Mouse (Mus musculus): ENCODE results near the gene Slc26a3. TPM values are rescaled to one million over a fixed set of nuclear protein-coding genes. Genes with fewer than 3 reads are reported as not detected.

The Slc26a3 gene
- polyA plus RNA-seq, 1 experiment: 18.9 TPM

DNA sequence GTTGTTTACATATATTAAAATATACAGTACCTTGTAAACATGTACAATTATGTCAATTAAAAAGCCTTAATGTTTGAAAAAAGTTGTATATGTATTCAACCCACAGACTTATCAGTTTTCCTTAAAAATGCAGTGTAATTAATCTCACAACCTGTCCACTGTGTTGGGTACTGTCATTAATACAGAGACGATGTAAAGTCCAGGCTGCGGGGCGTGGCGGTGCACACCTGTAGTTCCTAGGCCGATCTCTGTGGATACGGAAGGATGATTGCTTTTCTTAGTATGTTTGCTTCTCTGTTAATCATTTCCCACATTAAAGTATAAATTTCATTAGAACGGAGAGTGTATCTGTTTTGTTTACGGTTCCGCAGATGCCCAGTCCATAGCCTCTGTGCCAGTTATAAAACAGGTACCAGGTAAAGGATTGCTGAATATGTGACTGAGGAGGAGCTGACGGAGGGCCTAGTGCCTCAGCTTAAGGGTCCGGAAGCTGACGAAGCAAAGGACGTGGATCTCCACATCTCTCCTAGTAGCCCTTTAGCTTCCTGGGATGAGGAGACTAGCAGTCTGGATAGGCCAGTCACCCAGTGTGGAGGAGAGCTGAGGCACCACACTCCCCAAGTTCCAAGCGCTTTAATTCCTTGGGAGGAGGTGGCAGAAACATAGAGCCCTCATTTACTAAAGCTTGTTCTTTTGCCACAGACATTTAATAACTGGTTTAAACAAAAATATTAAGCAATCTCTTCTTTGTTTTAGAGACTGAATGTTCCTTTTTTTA lies 122.2 kb downstream of the Slc26a3 start:
- 31% methylated on average over 14 of the region's 14 CpGs for WGBS
- H3K36me3 ChIP-seq (ENCODE audit: control insufficient read depth, insufficient read depth, low read length): no peaks in the 10 kb centered on the region
- no peak for TF ChIP-seq POLR2A (IDR thresholded peaks at IDR 0.05; ENCODE audit: low read depth, low read length)
- no peak for TF ChIP-seq CTCF (IDR thresholded peaks at IDR 0.05; ENCODE audit: extremely low read depth, insufficient read length, insufficient replicate concordance, low read depth, low read length)
- H3K27me3 ChIP-seq (ENCODE audit: control insufficient read depth, insufficient read depth, low read length): no peaks in the 10 kb centered on the region
- H3K4me3 ChIP-seq (ENCODE audit: low read depth, low read length): 0 out of 2 replicates have a peak overlapping the region, but pooled peaks have one; percentile 3
- H3K4me1 ChIP-seq (ENCODE audit: control insufficient read depth, insufficient read depth, insufficient read length, low read length): peaks cover 11% of the 10 kb centered on the region; the same call in 1 of the 2 replicates
- H3K27ac ChIP-seq (ENCODE audit: insufficient read depth, low read depth, low read length): peak overlapping the region; percentile 72

DNA sequence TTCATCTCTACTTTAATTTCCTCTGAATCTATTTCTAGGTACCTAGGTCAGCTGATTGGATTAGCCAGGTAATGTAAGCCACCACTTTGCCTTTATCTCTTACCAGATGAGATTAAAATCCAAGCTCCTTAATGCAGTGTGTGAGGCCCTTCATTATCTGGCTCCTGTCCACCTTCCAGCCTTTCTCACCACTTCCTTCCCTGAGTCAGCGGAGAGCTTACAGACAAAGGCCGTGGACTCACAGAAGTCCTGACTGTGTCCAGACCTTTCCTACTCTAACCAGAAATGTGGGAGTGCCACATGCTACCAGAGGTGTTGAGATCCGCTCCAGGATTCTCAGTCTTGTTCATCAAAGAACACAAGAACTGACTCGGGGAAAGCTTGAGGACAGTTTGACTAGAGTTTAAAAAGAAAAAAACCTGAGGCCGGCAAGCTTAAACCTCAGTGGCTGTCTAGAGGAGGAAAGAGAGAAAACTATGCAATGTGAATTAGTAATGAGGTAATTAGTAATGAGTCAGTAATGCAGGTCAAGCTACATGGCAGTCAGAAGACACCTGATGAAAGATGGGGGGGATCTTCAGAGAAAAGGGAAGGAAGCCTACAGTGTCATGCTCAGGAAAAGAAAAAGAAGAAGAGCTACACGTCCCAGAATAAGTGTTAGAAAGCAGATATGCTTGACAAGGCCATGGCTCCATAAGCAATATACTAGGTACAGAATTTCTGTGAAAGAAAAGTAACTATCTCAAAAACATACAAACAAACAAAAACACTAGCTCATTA lies 123.2 kb downstream of the Slc26a3 start:
- H3K27me3 ChIP-seq (ENCODE audit: control insufficient read depth, insufficient read depth, low read length): no peaks in the 10 kb centered on the region
- no peak overlapping the region for H3K4me3 ChIP-seq (ENCODE audit: low read depth, low read length)
- H3K36me3 ChIP-seq (ENCODE audit: control insufficient read depth, insufficient read depth, low read length): no peaks in the 10 kb centered on the region
- H3K4me1 ChIP-seq (ENCODE audit: control insufficient read depth, insufficient read depth, insufficient read length, low read length): peaks cover 12% of the 10 kb centered on the region; the same call in 1 of the 2 replicates
- TF ChIP-seq CTCF (IDR thresholded peaks at IDR 0.05; ENCODE audit: extremely low read depth, insufficient read length, insufficient replicate concordance, low read depth, low read length) (no peak), POLR2A (IDR thresholded peaks at IDR 0.05; ENCODE audit: low read depth, low read length) (no peak)
- 50% methylated on average over 6 of the region's 6 CpGs for WGBS
- peak overlapping the region; percentile 20; the same call in 1 of the 2 replicates for H3K27ac ChIP-seq (ENCODE audit: insufficient read depth, low read depth, low read length)

DNA sequence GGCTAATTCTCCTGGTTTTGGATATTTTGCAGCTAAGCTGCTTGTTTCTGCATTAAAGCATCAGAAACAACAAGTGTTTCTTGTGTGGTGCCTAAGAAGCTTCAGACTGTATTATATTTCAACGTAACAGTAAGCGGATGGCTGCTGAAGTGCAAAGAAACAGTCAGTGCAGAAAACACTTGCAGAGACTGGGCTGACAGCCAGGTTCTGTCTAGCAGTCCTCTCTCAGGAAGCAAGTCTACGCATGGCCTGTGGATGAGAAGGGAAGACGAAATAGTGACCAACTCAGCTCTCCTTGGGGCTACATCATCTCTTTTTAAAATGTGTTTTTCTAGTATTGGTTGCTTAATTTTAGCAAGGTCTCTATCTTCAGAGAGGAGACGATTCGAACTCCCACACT lies 129.4 kb downstream of the Slc26a3 start:
- Histone ChIP-seq H3K4me1 (ENCODE audit: control insufficient read depth, insufficient read depth, insufficient read length, low read length) (peaks cover 2% of the 10 kb centered on the region; the same call in 1 of the 2 replicates), H3K27ac (ENCODE audit: insufficient read depth, low read depth, low read length) (no peak overlapping the region), H3K4me3 (ENCODE audit: low read depth, low read length) (no peak overlapping the region), H3K36me3 (ENCODE audit: control insufficient read depth, insufficient read depth, low read length) (no peaks in the 10 kb centered on the region), H3K27me3 (ENCODE audit: control insufficient read depth, insufficient read depth, low read length) (no peaks in the 10 kb centered on the region)
- WGBS: 75% methylated on average over 6 of the region's 6 CpGs
- TF ChIP-seq CTCF (IDR thresholded peaks at IDR 0.05; ENCODE audit: extremely low read depth, insufficient read length, insufficient replicate concordance, low read depth, low read length): no peak

DNA sequence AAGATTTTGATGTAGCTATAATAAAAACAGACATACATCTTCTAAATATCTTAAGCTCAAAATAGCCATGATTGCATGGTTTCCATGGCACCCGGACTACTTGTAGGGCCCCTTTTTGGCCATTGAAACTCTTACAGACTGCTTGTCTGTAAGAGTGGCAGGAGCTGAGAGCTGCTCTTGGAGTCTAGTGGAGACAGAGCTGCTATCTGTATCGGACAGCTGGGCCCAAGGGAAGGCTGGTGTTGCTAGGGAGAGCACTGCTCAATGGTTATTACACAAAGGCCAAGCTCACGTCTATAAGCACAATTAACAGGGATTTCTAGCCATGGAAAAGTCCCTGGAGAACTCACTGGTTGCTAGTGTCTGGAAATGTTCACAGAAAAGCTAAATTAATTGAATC lies 130.7 kb downstream of the Slc26a3 start:
- WGBS: 85% methylated on average over 3 of the region's 3 CpGs
- TF ChIP-seq POLR2A (IDR thresholded peaks at IDR 0.05; ENCODE audit: low read depth, low read length): no peak
- no peak for TF ChIP-seq CTCF (IDR thresholded peaks at IDR 0.05; ENCODE audit: extremely low read depth, insufficient read length, insufficient replicate concordance, low read depth, low read length)
- H3K4me3 ChIP-seq (ENCODE audit: low read depth, low read length): no peak overlapping the region
- no peaks in the 10 kb centered on the region for H3K27me3 ChIP-seq (ENCODE audit: control insufficient read depth, insufficient read depth, low read length)
- no peaks in the 10 kb centered on the region for H3K36me3 ChIP-seq (ENCODE audit: control insufficient read depth, insufficient read depth, low read length)
- H3K27ac ChIP-seq (ENCODE audit: insufficient read depth, low read depth, low read length): no peak overlapping the region
- peaks cover 2% of the 10 kb centered on the region; the same call in 1 of the 2 replicates for H3K4me1 ChIP-seq (ENCODE audit: control insufficient read depth, insufficient read depth, insufficient read length, low read length)

Other genes starting within 250 kb of the Slc26a3 start
- not detected in 2 replicates for gene Gm6993, start 150.1 kb upstream of the Slc26a3 start, polyA plus RNA-seq (2012; rRNA removed)
- gene Lamb1, start 125.6 kb upstream of the Slc26a3 start, polyA plus RNA-seq (2012; rRNA removed): 11.3 and 23.8 TPM in 2 replicates
- gene Dld, start 39.4 kb upstream of the Slc26a3 start, polyA plus RNA-seq (2012; rRNA removed): 2.2 and 4.4 TPM in 2 replicates
- gene Cbll1, start 108.7 kb downstream of the Slc26a3 start, polyA plus RNA-seq (2012; rRNA removed): 1.8 and 4.1 TPM in 2 replicates
- 0.04 and 0.16 TPM in 2 replicates for gene Slc26a4, start 169.1 kb downstream of the Slc26a3 start, polyA plus RNA-seq (2012; rRNA removed)
- 0.39 and 0.56 TPM in 2 replicates for gene Bcap29, start 243.8 kb downstream of the Slc26a3 start, polyA plus RNA-seq (2012; rRNA removed)